Mouse (Mus musculus): Measurements from ENCODE around the gene Ago4. TPM values are rescaled to one million over a fixed set of nuclear protein-coding genes. Genes with fewer than 3 reads are reported as not detected.
A peak's percentile ranks its signal among the peaks of the same experiment; 100 is the strongest.

The Ago4 gene
- total RNA-seq, 2 experiments from 2014 or later: 5.1 to 7.5 TPM

DNA sequence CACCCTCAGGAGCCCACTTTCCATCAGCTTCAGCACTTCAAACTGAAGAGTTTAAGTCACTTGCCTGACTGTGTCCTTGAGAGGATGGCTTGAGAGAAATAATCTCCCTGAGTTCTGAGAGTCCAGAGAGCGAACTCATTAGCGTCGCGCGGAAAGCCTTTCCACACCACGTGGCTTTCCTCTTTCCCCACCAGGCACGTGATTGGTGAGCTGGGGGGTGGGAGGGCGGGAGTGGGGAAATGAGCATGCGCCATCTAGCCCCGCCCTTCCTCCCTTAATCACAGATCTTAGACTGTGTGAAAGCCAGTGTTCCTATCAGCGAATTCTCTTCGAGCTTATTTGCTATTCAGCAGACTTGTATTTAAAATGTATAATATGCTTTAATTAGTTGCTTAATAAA is 50.3 kb downstream of the Ago4 start:
- no peak for DNase-seq (ENCODE audit: low spot score in 2 of 2)
- intact Hi-C loops (cut with DNase I): no loop called here

- DNase-seq (ENCODE audit: low spot score in 2 of 2): no peak
- intact Hi-C loops (cut with DNase I): no loop called here
Measured at GRCm38 (mm10) chr4:126481461-126481860, 51.8 kb downstream of the Ago4 start.

- no peak for DNase-seq (ENCODE audit: low spot score in 2 of 2)
- intact Hi-C loops (cut with DNase I): no loop called here
Measured at GRCm38 (mm10) chr4:126480288-126480687, 53.0 kb downstream of the Ago4 start.

GRCm38 (mm10) chr4:126473031-126473430 is 60.2 kb downstream of the Ago4 start:
- DNase-seq (ENCODE audit: low spot score in 2 of 2): no peak
- intact Hi-C loops (cut with DNase I): no loop called here

- intact Hi-C loops (cut with DNase I): no loop called here
- DNase-seq (ENCODE audit: low spot score in 2 of 2): no peak
Measured at GRCm38 (mm10) chr4:126469334-126469733, 63.9 kb downstream of the Ago4 start.

DNA sequence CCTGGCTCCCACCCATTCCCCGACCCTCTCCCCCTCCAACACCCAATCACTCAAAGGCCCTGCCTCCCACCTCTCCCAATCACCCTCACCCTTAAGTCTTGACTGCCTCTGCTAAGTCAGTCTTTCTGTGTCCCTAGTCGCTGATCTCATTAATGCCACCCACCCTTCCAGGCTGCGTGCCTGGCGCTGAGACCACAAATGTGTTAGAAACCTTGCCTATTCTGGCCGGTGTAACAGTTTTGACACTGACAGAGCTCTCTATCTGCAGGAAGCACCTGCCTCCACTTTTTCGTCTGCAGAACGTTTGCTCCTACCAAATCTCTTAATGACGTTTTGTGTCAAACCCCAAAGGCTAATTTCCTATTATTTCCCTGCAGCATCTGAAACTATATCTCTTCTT is 64.3 kb downstream of the Ago4 start:
- intact Hi-C loops (cut with DNase I): no loop called here
- no peak for DNase-seq (ENCODE audit: low spot score in 2 of 2)

- DNase-seq (ENCODE audit: low spot score in 2 of 2): peak; percentile 94 to 95
- intact Hi-C loops (cut with DNase I): no loop called here
Measured at GRCm38 (mm10) chr4:126468285-126468901, 64.9 kb downstream of the Ago4 start, which contains the start of gene Ago1. TSS of gene Ago1 (minus strand) at chr4:126468583.

DNA sequence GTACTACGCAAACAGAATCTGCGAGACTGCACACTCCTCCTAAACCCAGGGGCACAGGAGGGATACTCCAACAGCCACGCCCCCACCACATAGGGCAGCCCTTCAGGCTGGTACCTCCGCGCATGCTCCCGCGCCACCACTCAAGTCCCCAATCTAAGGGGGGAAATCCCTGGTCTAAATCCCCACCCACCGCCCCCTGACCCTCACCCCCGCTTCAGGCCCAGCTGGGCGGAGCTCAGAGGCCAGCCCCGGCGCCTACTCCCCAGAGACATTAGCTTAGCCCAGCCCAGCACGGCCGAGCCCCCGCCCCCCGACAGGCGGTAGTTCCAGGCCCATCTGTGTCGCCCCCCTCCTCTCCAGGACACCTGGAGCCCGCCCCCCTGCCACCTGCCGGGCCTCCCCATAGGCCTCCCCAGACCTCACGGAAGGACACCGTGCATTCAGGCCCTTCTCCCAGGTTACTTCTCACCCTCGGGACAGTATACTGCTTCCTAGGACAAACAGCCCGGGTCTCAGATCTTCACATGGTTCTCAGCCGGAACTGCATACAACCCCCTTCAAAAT is 65.5 kb downstream of the Ago4 start:
- peak; percentile 34 to 51 for DNase-seq (ENCODE audit: low spot score in 2 of 2)
- intact Hi-C loops (cut with DNase I): no loop called here

GRCm38 (mm10) chr4:126466251-126466750 is 67.0 kb downstream of the Ago4 start:
- intact Hi-C loops (cut with DNase I): no loop called here

GRCm38 (mm10) chr4:126465843-126466242 is 67.4 kb downstream of the Ago4 start:
- DNase-seq (ENCODE audit: low spot score in 2 of 2): peak in 1 of 2 experiments; percentile 21
- intact Hi-C loops (cut with DNase I): no loop called here

More at GRCm38 (mm10) chr4:126466251-126466750, 67.0 kb downstream of the Ago4 start:
- no peak for DNase-seq (ENCODE audit: low spot score in 2 of 2)

DNA sequence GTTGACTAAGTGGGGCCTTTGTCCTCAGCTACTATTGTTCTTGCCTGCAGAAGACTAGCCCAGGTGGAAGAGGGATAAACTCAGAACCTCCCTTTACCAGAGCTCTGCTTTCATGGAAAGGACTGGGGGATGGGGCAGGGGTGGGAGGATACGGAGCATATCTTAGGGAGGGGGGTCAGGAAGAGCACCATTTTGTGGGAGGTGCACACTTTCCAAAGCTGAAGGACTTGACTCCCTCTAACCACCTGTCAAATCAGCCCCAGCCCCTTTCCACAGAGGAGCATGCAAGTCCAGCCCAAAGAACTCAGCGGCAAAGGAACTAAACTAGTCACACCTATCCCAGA is 68.4 kb downstream of the Ago4 start:
- no peak for DNase-seq (ENCODE audit: low spot score in 2 of 2)
- intact Hi-C loops (cut with DNase I): no loop called here

DNA sequence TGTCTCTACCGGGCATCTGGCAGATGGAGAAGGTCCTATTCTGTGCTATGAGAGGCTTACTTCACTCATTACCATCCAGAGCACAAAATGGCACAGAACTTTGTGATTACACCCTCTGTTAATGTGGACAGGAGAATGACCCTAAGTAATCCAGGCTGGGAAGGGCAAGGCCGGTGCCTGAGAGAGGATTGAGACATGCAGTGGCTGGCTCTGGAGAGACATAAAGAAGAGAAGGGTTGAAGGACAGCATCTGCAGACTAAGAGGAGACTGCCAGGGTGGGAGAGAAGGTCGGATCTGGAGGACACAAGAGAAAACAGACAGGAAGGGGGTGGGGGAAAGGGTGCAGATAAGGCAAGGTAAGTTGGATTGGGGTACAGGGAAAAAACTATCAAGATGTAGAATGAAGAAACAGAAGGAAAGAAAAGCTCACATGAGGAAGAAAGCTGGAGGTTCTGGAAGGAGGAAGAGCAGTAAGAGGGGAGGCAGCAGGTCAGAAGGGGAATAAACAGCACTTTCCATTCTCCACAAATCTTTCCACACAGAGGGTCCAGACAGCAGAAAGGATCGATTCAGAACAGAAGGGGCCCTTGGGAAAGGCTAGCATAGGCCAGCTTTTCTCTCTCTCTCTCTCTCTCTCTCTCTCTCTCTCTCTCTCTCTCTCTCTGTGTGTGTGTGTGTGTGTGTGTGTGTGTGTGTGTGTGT is 68.9 kb downstream of the Ago4 start:
- no peak for DNase-seq (ENCODE audit: low spot score in 2 of 2)
- intact Hi-C loops (cut with DNase I): no loop called here

- intact Hi-C loops (cut with DNase I): no loop called here
- no peak for DNase-seq (ENCODE audit: low spot score in 2 of 2)
Measured at GRCm38 (mm10) chr4:126455441-126455840, 77.8 kb downstream of the Ago4 start.

GRCm38 (mm10) chr4:126454547-126455254 is 78.6 kb downstream of the Ago4 start:
- intact Hi-C loops (cut with DNase I): no loop called here
- DNase-seq (ENCODE audit: low spot score in 2 of 2): no peak

DNA sequence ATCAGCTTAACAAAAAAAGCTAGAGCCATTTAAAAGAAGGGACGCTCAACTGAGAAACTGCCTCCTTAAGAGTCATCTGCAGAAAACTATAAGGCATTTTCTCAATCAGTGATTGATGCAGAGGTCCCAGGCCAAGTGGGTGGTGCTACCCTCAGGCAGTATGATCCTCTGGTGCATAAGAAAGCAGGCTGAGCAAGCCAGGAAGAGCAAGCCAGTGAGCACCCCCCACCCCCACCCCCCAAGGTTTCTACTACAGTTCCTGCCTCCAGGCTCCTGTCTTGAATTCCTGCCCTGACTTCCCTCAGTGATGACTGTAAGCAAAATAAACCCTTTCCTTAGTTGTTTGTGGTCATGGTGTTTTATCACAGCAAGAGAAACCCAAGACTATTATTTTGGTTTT is 83.0 kb downstream of the Ago4 start:
- intact Hi-C loops (cut with DNase I): no loop called here

GRCm38 (mm10) chr4:126447126-126447525 is 86.1 kb downstream of the Ago4 start:
- no peak for DNase-seq (ENCODE audit: low spot score in 2 of 2)
- intact Hi-C loops (cut with DNase I): no loop called here

More for the DNA sequence above, 83.0 kb downstream of the Ago4 start:
- DNase-seq (ENCODE audit: low spot score in 2 of 2): no peak

GRCm38 (mm10) chr4:126444528-126444927 is 88.7 kb downstream of the Ago4 start:
- no peak for DNase-seq (ENCODE audit: low spot score in 2 of 2)
- intact Hi-C loops (cut with DNase I): no loop called here

Data from left cerebral cortex, postnatal 36 days (tissue).